Mouse (Mus musculus) lung, embryonic 14.5 days (tissue): Measurements from ENCODE around the gene St5. TPM values are rescaled to one million over a fixed set of nuclear protein-coding genes. Genes with fewer than 3 reads are reported as not detected.

ENCODE experiments used
- ATAC-seq: fragments of 200-750 bp; cut with Nextera tagmentation; 2 replicates; pipeline ENCODE4 v1.8.0; 2017; ENCODE audit warnings: mild to moderate bottlenecking, moderate TSS enrichment, moderate library complexity; ENCODE audit not compliant: insufficient read depth
- DNase-seq: peaks from one replicate; pipeline ENCODE4 v3.0.0-alpha.2; 2015
- H3K27ac ChIP-seq: fragments of 300-500 bp; sonication (generic); 2 replicates; pipeline ENCODE4 v1.5.1; 2014; ENCODE audit warnings: low read depth, mild to moderate bottlenecking, moderate library complexity
- H3K27me3 ChIP-seq: fragments of 300-500 bp; sonication (generic); 2 replicates; pipeline ENCODE4 v1.6.1; 2014; ENCODE audit warnings: low read length, control low read depth; ENCODE audit not compliant: insufficient read depth
- H3K36me3 ChIP-seq: fragments of 300-500 bp; sonication (generic); 2 replicates; pipeline ENCODE4 v1.6.1; 2014; ENCODE audit warnings: control low read depth; ENCODE audit not compliant: insufficient read depth
- H3K4me1 ChIP-seq: fragments of 300-500 bp; sonication (generic); 2 replicates; pipeline ENCODE4 v1.6.1; 2014; ENCODE audit warnings: antibody characterized with exemption, control low read depth; ENCODE audit not compliant: insufficient read depth
- H3K4me2 ChIP-seq: fragments of 300-500 bp; sonication (generic); 2 replicates; pipeline ENCODE4 v1.6.1; 2014; ENCODE audit warnings: mild to moderate bottlenecking
- H3K4me3 ChIP-seq: fragments of 300-500 bp; sonication (generic); 2 replicates; pipeline ENCODE4 v1.5.1; 2014; ENCODE audit warnings: low read depth, low read length
- H3K9ac ChIP-seq: fragments of 300-500 bp; sonication (generic); 2 replicates; pipeline ENCODE4 v1.6.1; 2014
- H3K9me3 ChIP-seq: fragments of 300-500 bp; sonication (generic); 2 replicates; pipeline ENCODE4 v1.6.1; 2016; ENCODE audit warnings: low read depth, low read length, control low read depth
- CTCF ChIP-seq: IDR thresholded peaks from 2 replicates; pipeline ENCODE4 v1.5.1; 2016; ENCODE audit warnings: antibody characterized with exemption, low read depth
- WGBS: fragments of 180-500 bp; shearing (Covaris S2); extraction: QIAGEN DNeasy Blood & Tissue Kit; methylation state at CpG from one replicate; pipeline ENCODE4 v1.1.7; 2014; 5-methylcytosine and 5-hydroxymethylcytosine counted together
- polyA plus RNA-seq: library from polyadenylated mRNA; unstranded; fragments of >200 nt; fragmentation: Nextera tagmentation; extraction: Ambion mirVana; gene quantifications from 2 replicates; pipeline ENCODE4 v1.2.1, GENCODE M21; 2014

Gene St5
- polyA plus RNA-seq, 1 experiment from 2014 or later = 68.6 TPM

GRCm38 (mm10) chr7:109680879-109681278, 22.5 kb downstream of the St5 start:
- H3K36me3 ChIP-seq = no peaks in the 10 kb centered on the region
- ATAC-seq (no peak), DNase-seq (no peak)
- H3K9ac ChIP-seq = no peak overlapping the region
- no peaks in the 10 kb centered on the region for H3K9me3 ChIP-seq
- 95% methylated on average over 1 of the region's 1 CpGs for WGBS
- H3K27ac ChIP-seq = no peak overlapping the region
- H3K4me2 ChIP-seq = no peak overlapping the region
- no peaks in the 10 kb centered on the region for H3K4me1 ChIP-seq
- H3K4me3 ChIP-seq = no peak overlapping the region
- TF ChIP-seq CTCF = no peak
- no peaks in the 10 kb centered on the region for H3K27me3 ChIP-seq

- Histone ChIP-seq H3K4me2 (no peak overlapping the region), H3K9ac (no peak overlapping the region), H3K27me3 (no peaks in the 10 kb centered on the region), H3K36me3 (no peaks in the 10 kb centered on the region), H3K27ac (no peak overlapping the region), H3K9me3 (no peaks in the 10 kb centered on the region), H3K4me1 (peaks cover under 1% of the 10 kb centered on the region; the same call in 1 of the 2 replicates), H3K4me3 (no peak overlapping the region)
- peak; percentile 20; the same call in 1 of the 2 replicates for TF ChIP-seq CTCF
- DNase-seq (no peak), ATAC-seq (no peak)
- 91% methylated on average over 2 of the region's 2 CpGs for WGBS
Measured at GRCm38 (mm10) chr7:109680284-109680683, 23.1 kb downstream of the St5 start.

- Histone ChIP-seq H3K4me3 (no peak overlapping the region), H3K27ac (peak overlapping the region; percentile 77), H3K9ac (no peak overlapping the region), H3K4me2 (no peak overlapping the region), H3K36me3 (no peaks in the 10 kb centered on the region), H3K4me1 (peaks cover 16% of the 10 kb centered on the region), H3K9me3 (no peaks in the 10 kb centered on the region), H3K27me3 (no peaks in the 10 kb centered on the region)
- ATAC-seq (no peak), DNase-seq (peak; percentile 67)
- WGBS = 39% methylated on average over 4 of the region's 4 CpGs
- TF ChIP-seq CTCF = no peak
Measured at GRCm38 (mm10) chr7:109674944-109675628, 28.3 kb downstream of the St5 start.

GRCm38 (mm10) chr7:109671581-109672471, 31.6 kb downstream of the St5 start:
- H3K4me3 ChIP-seq = peak overlapping the region; percentile 74
- H3K9ac ChIP-seq = peak overlapping the region; percentile 89
- H3K4me1 ChIP-seq = peaks cover 16% of the 10 kb centered on the region
- no peaks in the 10 kb centered on the region for H3K36me3 ChIP-seq
- H3K9me3 ChIP-seq = no peaks in the 10 kb centered on the region
- H3K27me3 ChIP-seq = no peaks in the 10 kb centered on the region
- DNase-seq (peak; percentile 99), ATAC-seq (peak; percentile 99)
- TF ChIP-seq CTCF = no peak
- under 1% methylated on average over 33 of the region's 44 CpGs for WGBS
- peak overlapping the region; percentile 99 for H3K27ac ChIP-seq
- peak overlapping the region; percentile 71 for H3K4me2 ChIP-seq

DNA sequence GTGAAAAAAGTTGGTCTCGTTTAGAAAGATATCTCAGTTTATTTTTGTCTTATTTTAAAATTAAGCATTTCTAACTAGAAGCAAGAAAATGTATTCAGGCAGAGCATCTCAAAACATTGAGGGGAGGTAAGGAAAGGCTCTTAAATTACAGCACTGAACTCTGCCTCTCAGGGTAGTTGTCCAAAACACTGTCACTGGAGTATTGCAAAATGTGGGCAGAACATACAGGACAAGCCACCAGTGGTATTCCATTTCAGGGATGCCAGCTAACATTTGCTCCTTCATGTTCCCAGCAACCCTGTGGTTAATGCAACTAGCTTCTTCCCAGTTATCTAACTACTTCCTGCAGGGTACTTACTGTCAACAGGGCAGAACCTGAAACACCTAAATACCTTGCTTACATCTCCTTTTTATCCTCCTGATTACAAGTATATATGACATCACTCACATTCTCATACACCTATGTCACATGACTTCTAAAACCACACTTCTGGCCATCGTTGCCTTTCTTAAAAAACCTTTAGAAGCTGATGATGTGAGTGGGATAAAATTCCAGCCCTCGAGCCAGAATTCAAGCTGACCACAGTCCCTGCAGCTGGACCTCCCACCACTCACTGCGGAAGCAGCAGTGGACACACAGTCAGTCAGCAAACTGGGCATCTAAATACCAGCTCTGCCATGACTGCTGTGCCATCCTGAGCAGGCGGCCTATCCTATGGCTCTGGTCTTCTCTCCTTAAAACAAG, 33.8 kb downstream of the St5 start:
- Histone ChIP-seq H3K4me1 (peaks cover 11% of the 10 kb centered on the region), H3K27ac (no peak overlapping the region), H3K9me3 (no peaks in the 10 kb centered on the region), H3K4me3 (peak overlapping the region; percentile 74), H3K9ac (peak overlapping the region; percentile 13; the same call in 1 of the 2 replicates), H3K4me2 (peak overlapping the region; percentile 71), H3K36me3 (no peaks in the 10 kb centered on the region), H3K27me3 (no peaks in the 10 kb centered on the region)
- TF ChIP-seq CTCF = no peak
- ATAC-seq (no peak), DNase-seq (no peak)
- 57% methylated on average over 5 of the region's 5 CpGs for WGBS

DNA sequence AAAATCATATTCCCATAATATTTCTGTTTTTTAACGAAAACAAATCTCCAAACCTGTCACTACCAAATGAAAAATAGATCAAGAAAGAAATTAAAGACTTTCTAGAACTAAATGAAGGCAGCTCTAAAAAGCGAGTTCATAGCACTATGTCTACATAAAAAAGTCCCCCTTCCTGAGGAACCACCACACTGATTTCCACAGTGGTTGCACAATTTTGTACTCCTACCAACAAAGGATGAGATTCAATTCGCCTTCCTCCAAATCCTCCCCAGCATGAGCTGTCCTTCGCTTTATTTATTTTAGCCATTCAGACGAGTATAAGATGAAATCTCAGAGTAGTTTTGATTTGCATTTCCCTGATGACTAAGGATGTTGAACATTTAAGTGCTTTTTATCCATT, 36.7 kb downstream of the St5 start:
- no peaks in the 10 kb centered on the region for H3K9me3 ChIP-seq
- 71% methylated on average over 5 of the region's 5 CpGs for WGBS
- no peak for TF ChIP-seq CTCF
- H3K4me2 ChIP-seq = no peak overlapping the region
- no peak for ATAC-seq
- no peak for DNase-seq
- no peaks in the 10 kb centered on the region for H3K36me3 ChIP-seq
- no peaks in the 10 kb centered on the region; the same call in 1 of the 2 replicates for H3K4me1 ChIP-seq
- H3K27me3 ChIP-seq = no peaks in the 10 kb centered on the region
- no peak overlapping the region for H3K4me3 ChIP-seq
- H3K27ac ChIP-seq = no peak overlapping the region
- no peak overlapping the region for H3K9ac ChIP-seq
